Mouse (Mus musculus) cerebellum, postnatal 25 days (tissue): ENCODE data around the gene Etl4.

Experiments
- DNase-seq, 2 experiments: peaks; one replicate each; pipeline ENCODE4 v3.0.0; 2021; ENCODE audit warnings: mixed read lengths in 2 of 2

The Etl4 gene

DNA sequence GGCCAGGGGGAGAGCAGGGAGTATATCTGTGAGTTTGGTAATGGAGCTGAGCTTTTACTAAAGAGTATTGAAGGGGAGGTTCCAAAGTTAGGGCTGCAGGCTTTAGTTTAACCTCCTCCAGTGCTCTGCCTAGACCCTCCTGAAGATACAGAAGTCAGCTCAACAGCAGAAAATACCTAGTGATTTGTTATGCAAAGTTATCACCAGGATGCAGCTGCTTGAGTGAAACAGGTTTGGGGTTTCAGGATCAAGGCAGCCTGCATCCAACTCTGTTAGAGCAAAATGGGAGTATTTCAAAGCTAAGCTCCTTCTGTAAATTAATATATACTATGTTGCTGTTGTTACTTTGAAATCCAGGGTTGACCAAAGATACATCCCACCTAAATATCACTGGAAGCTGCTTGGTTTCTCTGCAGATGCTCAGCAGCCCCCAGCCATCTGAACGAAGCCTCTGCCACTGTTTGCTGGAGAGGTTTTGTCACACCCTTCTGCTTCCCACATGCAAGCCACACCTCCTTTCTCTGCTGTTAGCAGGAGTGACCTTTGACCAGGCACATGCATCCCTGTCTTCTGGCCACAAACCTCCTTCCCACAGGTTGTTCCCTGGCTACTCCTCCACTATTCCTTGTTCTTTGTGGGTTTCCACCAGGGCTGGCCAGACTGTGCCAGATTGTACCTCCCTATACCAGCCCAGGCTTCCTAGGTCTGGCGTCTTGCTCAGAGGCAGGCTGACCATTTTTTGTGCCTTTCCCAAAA is 814.6 kb downstream of the Etl4 start:
- no peak for DNase-seq

DNA sequence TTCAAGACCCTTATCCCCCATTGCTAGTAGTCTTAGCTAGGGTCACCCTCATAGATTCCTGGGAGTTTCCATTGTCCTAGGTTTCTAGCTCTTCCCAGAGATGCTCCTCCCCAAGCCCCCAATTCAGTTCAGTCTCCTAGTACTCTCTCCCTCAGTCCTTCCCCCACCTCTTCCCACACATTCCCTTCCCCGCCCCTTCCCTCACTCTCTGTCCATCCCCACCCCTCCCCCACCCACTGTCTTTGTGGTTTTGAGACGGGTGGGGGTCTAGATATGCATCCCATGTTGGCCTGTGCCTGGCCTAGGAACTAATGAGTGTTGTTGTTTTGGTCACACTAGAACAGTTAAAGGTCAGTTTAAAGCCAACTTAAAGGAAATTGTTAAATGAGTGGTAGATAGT is 817.4 kb downstream of the Etl4 start:
- DNase-seq: no peak

DNA sequence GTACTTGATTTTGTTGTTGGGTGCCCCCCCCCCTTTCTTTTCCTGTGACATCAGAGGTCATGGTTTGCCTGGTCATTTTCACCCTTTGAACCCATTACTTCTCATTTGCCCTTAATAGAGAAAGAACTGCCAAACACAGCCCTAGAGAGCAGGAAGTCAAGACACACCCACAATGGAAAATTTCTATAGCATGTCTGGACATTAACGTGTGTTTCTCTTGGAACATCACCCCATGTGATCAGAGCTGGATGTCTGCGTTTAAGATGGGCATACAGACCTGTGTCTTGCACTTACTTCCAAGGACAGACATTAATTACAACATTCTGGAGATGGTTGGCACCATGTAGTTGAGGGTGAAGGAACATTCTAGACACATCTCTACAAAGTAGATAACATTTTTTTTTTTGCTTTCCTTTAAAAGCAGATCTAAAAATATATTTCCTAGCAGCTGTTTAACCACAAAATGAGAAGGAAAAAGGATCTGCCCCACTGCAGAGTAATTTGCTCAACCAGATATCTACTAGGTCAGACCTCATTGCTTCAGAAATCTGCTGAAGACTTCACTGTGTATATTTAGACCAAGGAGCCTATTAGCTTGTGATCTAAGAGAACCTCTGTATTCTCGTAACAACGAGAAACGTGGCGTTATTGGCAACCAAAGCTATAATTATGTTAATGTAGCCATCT is 818.3 kb downstream of the Etl4 start:
- no peak for DNase-seq

DNA sequence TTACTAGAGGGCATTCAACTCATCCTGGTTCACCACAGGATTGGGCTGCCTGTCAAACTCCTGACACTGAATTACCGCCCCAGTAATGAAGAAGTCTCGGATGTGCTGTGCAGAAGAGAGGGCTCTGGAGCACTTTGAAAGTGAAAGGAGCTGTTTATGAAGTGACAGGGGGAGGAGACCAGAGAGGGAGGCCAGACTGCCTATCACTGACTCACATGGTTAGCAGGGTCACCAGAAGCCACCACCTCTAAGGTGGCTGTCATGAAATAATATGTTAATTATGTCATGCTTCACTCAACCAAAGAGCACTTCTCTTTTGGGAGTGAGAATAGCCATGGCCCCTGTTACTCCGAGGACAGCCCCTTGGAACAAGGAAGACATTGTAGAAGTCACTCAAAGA is 825.9 kb downstream of the Etl4 start:
- DNase-seq: no peak

DNA sequence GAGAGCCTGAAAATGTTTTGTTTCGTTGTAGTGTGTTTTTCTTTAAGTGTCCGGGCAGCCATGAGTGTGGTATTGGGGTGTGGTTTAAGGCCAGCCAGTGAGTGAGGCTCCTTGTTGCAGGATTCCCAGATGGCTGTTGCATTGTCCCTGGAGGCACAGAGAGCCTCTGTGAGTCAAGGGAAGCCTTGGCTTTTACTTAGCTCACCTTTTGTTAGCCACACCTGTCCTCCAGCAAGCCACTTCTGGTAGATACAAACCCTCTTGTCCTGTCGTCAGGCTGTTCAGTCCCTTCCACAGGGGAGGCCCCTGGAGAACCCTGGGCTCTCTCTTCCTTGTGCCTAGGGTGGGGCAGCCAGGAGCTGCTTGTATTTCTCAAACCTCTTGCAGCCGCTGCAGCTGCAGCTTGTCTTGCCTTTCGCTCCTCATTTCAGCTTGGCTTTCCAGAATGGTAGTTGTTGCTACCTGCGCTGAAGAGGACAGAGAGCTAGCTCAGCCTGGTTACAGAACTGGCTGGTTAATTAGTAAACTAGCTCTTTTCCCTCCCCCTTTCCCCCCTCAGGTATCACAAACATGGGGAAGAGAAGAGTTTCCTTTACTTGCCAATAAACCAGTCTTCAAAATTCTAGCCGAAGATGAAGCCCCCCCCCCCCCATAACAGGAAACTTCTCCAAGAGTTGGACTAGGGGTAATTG is 826.9 kb downstream of the Etl4 start:
- no peak for DNase-seq

DNA sequence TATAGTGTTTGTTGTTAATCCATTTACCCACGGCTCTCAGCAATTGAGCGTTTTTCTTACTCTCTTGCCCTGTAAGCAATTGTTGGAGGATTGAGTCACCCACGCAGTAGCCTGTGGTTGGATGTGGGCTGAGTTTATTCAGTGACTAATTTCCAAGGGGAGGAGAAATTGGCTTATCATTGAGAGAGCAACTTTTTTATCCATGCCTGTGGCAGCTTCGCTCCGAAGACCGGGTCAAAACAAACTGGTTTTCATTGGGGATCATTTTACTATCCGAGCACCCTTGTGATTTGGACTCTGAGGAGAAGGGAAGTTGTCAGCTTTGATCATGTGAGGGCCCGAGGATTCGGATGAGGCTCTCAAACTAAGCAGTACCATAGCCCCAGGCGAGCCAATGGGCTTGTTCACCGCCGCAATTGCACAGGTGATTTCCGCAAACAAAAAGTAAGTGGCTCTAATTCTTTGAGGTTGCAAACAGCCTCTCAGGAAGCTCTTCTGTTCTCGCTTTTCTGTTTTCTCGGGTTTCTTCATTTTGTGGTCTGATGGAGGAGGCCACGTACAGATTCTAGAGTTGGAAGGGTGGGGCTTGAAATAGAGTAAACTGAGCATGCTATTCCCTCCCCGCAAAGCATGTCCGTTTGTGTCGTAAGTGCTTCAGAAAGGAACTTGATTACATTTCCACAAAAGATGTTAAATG is 827.7 kb downstream of the Etl4 start:
- DNase-seq: no peak

DNA sequence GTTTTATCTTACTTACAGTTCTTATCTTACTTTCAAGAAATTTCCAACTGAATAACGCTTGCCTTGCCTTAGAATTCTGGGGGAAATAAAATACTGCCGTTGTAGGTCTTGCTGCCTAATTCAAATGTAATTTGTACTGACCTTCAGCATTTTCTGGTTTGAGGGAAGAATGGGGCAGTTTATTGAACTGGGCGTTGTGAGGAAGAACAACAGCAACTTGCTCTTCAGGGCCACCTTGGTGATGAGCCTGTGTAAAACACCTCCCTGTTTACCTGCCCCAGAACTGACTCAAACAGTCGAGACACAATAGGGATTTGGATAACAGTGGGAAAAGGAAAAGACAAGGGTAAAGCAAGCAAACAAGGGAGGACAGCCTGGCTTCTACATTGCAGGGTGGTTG is 828.3 kb downstream of the Etl4 start:
- no peak for DNase-seq

DNA sequence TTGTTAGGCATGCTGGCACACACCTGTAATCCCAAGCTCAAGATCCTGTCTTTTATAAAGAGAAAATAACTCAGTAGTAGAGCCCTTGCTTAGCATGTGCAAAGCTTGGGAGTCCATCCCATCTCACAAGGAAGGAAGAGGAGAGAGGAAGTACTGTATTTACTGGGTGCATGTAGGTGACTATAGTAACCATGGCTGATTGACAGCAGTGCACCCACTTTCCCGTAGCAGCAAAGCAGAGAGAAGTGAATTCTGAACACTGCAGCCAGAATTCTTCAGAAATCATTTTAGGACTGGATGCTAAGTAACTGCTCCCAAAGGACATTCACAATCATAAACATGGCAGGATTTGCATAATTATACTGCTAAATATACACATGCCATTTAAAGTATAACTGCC is 838.1 kb downstream of the Etl4 start:
- DNase-seq: no peak

DNA sequence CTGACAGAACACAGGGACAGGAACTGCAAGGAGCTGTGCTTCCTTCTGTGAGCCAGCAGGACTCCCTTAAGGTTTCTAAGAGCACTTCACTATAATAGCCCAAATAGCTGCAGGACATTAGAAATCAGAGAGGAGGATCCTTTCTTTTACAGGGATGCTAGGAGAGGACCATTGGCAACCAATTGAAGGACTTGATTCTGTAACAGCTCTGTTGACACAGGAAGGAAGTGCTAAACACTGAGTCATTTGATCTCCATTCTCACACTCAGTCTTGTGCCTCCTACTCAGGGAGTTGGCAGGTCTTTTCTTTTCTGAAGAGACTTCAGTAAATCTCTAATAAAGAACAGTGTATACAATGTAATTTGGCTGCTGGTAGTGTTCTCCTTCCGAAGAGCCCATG is 838.9 kb downstream of the Etl4 start:
- no peak for DNase-seq

DNA sequence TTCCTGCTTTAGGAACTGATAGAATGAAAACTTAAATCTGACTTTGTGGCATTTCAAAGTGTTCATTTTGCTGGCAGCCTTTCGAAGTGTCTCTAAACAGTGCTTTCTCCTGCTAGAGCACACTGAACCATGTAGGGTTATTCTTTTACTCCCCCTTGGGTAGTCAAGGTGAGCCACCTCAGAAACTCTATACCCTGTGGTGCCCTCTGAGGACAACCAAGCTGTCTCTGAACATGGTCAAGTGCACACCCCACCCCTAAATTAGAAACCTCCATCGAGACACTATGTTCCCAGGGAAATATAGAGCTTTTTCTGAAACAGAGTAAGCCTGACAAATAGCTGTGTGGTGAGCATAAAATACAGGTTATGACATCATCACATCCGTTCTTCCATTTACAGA is 840.1 kb downstream of the Etl4 start:
- DNase-seq: no peak

DNA sequence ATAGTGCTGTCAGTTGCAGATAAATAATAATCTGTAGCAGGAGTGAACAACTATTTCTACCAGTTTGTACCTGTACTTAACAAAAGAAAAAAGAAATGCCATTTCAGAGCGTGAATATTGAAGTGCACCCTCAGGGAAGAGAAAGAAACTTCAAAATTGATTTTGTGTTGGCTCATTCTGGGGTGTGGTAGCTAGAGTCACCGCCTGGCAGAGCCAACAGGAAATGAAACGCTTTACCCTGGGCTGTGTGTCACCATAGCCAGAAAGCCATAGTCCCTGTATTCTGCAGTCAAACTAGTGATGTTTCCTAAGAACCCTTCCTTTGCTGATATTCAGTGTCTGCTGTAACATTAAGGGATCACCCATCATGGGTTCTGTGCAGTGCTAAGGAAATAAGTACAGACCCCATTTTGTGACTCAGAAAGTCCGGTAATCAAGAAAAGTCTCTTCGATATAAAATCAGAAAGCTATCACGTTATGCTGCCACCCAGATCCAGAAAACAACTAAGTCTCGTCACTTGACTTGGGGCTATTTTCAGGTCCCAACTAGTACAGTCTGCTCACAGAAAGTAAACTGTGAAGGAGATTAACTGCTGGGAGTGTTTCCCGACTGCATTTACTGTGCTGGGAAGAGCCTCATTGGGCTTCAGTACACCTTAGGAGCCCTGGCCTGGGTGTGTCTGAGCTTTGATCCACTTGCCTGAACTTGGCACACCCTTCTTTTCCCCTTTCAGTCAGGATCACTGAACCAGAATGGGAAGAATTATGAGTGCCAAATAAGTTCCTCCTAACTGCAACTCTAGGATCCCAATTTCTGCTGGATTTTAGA is 843.9 kb downstream of the Etl4 start:
- DNase-seq: no peak

DNA sequence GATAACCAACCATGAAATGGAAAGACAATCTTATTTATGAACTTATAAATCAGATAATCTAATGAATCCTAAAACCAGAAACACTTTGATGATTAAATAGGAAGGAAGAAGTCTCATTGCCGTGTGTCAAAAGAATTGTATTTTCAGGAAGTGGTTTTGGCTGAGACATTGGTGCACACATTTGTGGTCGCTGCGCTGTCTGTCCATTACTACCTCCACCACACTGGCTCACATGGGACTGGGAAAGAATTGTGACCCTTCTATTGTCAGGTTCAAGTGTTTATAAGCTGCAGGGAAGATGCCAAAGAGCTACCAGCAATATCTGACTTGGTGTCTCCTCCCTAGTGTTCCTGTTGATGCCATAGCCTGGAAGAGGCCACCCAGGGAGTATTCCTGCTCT is 847.4 kb downstream of the Etl4 start:
- DNase-seq: no peak

DNA sequence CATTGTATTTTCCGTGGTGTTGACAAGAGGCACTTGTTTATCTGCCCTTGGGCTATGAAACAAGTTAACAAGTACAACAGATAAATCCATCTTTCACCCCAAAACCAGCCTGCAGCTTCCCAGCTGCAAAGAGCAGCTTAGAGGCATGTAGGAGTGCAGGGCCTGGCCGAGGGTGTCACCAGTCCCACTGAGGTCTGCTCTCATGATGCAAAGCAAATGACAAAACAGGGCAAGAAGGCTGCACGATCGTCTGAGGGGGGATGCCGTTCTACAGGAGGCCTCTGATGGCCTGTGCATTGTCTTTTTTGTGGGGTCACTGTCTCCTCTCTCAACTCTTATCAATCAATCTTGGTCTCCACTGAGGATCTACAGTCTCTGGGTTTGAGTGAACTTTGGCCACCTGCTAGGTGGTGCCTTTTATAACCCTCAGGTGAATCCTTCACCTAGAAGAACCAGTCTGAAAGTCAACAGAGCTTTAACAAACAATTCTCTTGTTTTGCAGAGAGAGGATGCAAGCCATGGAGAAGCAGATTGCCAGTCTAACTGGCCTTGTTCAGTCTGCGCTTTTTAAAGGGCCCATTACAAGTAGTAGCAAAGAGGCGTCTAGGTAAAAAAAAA is 849.6 kb downstream of the Etl4 start:
- DNase-seq: no peak

DNA sequence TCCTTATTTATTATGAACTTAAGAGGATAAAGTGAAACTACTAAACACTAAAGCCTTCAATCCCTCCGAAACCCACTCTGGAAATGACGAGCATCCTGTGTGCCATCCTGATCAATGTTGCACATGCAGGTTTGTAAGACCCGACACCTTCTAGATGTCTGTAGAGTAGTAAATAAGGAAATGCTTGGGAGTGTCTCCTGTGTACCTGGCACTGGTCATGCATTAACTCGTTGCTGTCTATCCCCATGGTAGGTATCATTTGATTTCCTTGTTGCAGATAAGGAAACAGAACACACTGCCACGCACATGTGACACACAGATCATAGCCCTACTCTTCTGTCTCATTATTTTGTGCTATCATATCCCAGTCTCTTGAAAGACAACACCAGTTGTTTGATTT is 851.7 kb downstream of the Etl4 start:
- DNase-seq: no peak

DNA sequence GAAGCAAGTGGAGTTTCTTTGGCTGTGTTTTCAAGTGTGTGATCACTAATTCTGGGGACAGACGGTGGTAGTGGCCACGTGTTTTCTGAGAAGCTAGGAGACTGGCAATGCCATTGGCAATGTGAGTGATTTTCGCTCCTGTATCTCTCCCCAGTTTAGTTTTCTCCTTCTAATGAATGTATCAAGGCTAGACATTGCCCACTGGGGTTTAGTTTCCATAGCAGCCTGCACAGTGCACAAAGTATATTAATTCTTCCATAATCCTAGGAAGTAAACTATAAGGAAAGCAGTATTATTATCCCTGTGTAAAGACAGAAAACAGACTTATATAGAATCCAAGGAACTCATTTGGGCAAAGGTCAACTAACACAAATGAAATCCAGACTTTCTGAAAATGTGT is 852.2 kb downstream of the Etl4 start:
- no peak for DNase-seq

DNA sequence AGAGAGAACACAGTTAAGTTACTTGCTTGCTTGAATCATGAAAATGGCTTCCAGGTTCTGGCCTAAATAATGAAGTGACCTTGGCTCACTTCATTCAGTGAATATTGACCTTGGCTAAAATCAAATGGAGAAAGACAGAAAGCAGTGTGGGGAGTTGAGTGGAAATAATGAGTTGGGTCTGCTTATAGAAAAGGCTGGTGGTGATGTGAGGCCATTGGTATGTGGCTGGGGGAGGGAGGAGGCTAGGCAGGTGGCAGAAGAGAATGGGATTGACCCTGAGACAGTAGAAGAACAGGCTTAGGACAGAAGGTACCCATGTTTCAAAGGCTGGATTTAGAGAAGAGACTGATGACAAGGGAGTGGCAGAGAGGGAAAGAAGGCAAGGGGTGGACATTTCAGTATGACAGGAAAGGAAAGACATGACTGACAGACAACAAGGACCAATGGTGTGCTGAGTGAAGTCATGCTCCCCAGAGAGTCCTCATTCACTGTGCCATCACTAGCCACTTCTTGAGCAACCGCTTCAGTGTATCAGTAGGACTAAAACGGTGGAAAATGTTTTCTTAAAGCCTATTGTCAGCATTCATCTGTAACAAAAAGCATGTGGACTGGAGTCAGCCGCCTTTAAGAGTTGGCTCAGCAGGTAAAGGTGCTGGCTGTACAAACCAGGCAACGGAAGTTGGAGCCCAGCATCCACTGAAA is 854.1 kb downstream of the Etl4 start:
- no peak for DNase-seq

DNA sequence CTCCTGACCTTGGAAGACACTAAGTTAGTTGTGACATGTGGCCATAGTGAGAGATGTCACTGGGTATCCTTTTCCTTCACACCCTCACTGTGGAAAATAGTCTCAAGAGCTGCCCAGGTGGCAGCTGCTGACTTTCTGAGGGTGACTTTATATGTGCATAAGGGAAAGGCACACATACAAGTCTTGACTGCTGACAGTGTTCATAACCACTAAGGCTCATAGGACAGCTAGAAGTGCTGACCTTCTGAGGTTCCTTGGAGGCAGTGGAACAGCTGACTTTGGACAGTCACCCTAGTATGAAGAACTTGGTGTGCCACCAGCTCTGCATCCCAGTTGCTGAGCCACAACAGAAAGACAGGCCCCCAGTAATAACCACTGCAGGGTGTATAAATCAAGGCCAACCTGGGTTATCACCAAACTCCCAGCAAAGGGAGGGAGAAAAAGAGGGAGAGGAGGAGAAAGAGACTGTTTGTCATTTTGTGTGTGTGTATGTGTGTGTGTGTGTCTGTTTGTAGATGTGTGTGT is 855.0 kb downstream of the Etl4 start:
- DNase-seq: no peak

DNA sequence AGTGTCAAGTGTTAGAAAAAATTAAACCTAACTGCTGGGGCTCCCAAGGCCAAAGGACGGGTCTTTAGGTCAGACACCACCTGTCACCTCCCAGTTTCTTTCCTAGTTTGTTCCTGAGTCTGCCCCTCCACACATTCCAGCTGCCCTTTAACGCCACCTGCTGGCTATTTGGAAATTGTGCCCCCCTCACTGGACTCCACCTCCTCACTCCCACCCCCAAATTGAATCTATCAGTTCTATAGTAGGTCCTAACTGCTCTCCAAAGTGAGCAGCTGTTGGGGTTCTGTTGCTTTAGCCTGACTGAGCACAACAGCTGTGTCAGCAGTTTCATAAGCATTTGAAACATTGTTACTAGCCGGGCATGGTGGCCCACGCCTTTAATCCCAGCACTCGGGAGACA is 859.1 kb downstream of the Etl4 start:
- DNase-seq: no peak

DNA sequence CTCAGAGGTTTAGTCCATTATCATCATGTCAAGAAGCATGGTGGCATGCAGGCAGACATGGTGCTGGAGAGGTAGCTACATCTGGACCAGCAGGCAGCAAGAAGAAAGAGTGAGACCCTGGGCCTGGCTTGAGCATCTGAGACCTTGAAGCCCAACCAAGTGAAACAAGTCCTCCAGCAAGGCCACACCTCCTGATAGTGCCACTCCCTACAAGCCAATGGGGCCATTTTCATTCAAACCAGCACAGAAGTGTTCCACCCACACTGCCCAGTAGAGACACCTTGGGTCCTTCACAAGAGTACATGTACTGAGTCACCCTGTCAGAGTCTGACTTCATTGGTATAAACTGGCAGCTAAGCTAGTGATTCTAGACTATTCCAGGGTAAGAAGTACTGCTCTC is 860.6 kb downstream of the Etl4 start:
- DNase-seq: no peak

DNA sequence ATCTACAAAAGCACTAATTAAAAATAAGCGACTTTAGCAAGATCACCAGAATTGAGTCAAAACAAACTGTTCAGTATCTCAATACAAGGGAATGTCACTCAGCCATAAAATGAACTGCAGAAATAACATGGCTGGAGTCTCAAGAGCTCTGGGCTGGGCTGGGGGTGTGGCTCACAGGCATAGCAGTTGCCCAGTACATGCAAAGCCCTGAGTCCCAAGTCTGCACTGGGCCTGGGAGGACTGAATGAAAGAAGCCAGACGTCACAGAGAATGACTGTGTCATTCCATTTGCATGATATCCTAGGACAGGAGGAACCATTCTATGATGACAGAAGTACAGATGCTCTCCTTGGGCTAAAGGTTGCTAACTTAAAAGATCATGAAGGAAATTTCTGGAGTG is 864.9 kb downstream of the Etl4 start:
- no peak for DNase-seq

DNA sequence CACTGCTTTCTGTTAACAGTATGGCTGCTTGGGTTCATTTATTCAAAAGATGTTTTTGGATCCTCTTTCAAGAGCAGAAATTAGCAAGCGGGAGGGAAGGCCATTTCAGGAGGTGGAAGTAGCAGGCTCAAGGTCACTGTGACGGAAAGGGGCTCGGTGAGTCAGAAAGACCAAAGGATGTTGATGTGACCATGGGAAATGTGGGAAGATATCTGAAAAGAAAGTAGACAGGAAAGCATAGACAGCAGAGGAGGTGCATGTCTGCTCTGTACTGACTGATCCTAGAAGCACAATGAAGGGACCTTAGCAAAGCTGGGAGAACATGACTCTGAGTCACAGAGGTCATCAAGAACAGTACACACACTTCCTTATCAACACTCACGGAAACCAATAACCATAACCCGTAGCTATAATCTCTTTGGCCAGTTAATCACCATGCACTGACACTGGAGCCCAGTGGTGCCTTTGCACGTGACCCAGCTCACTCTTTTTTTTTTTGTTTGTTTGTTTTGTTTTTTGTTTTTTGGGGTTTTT is 866.7 kb downstream of the Etl4 start:
- DNase-seq: no peak
